Mouse (Mus musculus): Measurements from ENCODE around the gene Slc8a1. TPM values are rescaled to one million over a fixed set of nuclear protein-coding genes. Genes with fewer than 3 reads are reported as not detected.

Slc8a1 gene
- total RNA-seq, 2 experiments from 2014 or later = 1,020 to 1,023 TPM

DNA sequence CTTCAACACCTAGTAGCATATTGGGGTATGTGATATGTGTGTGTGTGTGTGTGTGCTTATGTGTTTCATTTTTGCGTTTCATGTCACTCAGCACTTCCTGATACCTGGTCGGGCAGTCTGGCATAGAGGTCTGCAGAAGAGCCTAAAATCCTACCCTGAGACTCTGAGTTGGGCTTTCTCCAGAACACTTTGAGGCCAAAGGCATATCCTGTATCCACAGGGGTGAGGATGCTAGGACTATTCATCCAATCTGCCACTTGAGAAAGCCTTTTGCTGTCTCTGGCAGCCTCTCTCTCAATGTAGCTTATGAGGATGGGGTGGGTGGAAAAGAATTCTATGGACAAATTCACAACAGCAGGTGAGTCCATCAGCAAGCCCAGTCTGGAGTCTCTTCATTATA is 234.1 kb downstream of the Slc8a1 start:
- DNase-seq = no peak

DNA sequence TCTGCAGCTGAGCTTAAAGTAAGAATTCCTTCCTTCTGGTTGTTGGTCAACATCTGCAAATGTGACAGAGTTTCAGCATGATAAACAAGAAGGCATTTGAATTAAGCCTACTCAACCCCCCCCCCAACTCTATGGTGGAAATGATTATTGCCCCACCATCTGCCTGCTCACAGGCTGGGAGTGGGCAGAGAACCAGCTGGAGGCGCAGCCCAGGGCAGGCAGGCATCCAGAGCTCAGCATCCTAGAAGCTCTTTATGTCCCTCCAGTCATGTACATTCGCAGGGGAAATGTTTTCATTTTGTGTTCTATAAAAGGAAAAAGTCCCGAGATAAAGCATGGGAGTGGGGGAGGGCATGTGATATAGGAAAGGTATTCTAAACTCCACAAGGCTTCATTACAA is 235.4 kb downstream of the Slc8a1 start:
- DNase-seq = no peak

DNA sequence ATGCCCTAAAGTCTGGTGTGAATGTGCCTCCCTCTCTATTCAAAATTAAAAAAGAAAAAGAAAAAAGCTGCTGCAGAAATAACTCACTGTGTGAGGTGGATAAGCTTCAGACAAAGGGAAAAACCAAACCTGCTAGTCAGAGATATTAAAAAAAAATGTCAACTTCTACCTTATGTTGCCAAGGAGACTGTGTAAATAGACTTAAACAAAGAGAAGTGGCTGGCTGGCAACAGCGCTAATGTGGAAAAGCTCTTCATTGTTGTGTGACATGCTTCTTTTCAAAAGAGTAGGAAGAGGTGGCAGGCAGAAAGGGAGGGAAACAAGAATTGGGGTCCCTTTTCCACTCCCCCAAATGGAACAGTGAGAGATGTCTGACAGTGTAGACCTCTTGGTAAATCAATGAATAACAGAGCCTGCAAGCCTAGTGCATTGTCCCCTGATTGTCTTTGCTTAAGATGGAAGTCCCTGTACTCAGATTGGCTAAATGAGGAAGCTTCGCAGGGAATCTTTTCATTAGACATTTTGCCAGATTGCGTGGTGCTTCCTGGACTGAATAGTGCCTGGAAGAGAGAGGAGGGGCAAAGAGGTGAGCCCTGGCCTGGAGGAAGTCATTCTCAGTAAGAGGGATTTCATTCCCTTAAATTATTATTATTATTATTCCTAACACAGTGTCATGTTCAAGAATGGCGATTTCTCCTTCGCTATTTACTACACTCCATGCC is 237.3 kb downstream of the Slc8a1 start:
- DNase-seq = no peak

DNA sequence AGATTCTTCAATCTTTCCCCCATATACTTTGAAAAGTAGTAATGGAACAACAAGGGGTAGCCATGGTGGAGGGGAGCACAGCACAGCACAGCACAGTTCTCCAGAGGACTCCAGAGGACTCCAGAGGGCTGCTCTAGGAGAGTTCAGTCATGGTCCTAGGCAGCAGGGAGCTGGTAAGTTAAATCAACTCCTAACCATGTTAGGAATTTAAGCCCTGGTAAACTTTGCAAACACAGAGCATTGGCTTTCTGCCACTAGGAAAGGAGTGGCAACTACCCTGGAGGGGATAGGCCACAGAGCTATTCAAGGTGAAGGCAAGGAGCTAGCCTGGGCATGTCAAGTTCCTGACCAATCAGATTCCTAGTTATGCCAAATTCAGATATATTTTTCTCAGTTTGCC is 240.3 kb downstream of the Slc8a1 start:
- peak; percentile 37 for DNase-seq

DNA sequence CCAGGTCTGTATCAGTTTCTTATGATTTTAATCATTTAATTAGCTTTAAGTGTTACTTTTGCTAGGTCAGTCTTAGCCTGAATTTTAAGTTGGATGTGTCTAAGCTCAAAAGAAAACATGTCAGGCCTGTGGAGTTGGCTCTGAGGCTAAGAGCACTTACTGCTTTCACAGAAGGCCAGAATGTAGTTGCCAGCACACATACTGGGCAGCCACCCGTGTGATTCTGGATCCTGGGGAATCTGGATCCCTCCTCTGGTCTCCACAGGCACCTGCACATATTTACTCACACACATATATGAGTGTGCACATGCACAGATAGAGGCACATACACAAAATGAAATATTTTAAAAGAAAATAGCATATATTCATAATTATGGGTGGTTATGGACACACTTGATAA is 241.6 kb downstream of the Slc8a1 start:
- DNase-seq = no peak

DNA sequence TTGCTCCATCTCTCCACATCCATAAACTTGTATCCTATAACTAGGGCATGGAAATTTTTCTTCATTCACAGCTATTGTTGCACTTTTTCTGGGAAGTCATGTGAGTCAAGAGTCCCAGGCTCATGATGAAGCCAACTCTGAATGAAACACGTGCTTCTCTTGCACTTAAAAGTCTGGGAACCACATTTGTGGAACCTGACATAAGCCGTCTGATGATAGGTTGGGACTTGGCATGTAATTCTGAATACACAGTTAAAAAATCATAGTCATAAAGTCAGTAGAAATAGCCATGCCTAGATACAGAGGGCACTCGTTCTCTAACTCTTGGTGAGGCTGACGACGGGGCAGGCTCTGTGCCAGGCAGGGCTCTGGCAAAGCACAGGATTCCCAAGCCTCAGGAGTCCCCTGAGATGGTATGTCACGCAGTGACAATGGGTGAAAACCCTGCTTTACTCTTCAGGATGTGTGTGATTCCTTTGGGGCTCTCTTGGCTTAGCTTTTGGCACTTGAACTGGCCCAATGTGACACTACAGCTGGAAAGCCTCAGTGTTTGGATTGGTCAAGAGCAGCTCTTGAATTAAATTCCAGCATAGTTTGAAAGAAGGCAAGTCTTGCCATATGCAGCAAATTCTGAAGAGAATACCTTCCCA is 245.8 kb downstream of the Slc8a1 start:
- peak; percentile 74 for DNase-seq

DNA sequence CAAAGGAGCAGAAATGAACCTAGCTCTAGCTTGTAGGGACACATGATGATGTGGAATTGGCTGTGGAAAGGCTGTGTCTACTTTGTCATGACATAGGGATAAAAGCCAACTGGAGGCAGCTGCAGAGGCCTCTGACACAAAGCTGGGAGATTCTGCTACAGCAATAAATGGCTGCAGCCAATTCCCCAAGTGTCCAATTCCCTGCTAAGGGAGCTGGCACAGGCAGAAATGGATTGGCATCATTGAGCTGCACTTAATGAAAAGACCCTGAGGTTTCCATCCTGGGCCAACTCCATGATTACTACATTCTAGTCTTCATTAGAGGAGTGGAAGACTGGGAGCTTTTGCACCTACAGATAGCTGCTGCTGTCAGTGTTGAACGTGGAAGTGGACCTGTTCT is 251.8 kb downstream of the Slc8a1 start:
- DNase-seq = no peak

DNA sequence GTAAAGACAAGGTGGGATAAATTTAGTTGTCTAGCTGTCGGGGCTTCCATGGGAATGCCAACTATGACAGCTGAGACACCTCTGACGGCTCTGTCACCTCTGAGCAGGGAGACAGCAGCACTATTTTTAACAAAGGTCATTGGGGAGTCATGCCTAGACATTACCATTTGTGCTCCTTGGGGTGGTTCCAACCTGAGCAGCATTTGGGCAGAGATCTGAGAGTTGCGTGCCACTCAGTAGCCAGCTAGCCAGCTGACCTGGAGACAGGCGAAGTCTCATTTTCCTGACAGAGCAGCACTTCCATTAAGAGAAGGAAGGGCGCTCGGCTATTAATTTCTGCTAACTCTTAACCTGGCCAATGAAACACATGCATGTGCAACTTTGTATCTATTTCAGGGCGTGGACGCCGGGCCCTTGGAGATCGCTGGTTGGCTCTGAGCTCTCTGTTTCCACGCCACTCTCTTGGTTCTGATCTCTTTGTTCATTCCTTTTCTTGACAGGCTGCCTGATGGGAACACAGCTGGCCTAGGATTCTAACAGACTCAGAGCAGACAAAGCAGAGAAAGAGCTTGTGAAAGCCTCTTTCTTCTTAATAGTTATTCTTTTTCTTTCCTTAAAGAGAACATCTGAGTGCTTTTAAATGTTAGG is 256.2 kb downstream of the Slc8a1 start:
- peak; percentile 67 for DNase-seq

DNA sequence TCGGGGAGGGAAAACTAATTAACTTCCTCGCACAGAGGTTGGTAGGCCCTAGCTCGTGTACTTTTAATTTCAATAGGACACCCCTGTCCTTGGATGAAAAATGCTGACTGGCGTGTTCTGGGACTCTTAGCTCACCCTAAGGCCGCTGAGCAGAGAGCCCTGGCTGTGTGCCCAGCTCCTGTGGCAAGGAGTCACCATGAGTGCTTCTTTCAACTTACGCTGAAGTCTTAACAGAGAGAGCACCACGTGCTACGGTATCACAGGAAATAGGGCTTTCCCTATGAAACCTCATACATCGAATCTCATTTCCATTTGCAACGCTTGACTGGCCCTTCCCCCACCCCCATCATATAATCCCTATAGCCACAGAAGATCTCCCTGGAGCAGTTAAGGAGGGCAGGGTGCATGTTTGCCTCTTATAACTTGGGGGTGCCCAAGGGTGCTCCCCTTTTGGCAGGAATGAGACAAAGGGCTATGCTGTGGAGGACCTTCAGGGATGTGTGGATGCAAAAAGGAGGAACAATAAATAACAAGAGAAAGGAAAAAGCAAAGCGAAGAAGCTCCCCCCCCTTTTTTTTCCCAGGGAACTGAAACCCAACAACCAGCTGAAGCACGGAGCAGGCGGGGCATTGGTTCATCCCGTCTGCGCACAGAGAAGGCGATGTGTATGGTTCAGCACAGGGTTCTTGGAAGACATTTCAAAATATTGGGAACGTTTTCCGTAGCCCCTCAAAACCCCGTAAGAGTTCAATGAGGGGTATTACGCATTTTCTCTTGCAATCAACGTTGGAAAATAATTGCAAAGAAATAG is 257.6 kb downstream of the Slc8a1 start:
- peak; percentile 87 for DNase-seq

DNA sequence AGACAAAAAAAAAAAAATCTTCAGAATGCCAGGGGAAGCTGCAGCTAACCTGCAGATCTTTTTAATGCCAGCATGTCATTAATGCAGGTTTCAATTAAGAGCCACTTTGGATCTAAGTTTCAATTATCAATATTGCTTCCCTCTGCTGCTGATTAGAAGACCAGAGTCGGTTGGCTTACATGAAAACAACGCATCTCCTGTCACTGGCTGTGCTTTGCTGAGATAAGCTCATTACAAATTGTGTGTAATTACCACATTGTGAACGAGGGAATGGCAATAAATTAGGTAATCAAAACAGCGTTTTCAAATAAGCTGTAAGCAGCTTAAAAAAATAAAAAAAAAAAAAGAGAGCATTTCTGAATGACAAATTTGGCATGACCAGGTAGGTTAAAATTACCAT is 258.4 kb downstream of the Slc8a1 start:
- no peak for DNase-seq

DNA sequence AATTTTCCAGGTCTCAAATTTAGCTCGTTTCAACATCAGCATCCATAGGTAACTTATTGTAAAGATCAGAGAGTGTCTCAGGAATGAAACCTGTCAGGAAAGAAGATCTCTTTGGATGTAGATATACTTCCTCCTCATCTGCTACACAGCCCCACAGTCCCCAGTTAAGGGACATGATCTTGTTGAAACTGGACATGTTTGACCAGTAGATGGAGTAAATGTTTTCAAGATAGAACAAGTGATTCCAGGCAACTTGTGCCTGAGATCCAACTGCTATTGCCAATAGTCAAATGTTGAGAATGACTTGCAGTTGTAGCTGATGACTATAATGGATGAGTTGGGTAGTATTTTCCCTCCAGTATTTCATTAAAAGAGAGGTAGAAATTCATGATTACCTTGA is 260.8 kb downstream of the Slc8a1 start:
- DNase-seq = no peak

DNA sequence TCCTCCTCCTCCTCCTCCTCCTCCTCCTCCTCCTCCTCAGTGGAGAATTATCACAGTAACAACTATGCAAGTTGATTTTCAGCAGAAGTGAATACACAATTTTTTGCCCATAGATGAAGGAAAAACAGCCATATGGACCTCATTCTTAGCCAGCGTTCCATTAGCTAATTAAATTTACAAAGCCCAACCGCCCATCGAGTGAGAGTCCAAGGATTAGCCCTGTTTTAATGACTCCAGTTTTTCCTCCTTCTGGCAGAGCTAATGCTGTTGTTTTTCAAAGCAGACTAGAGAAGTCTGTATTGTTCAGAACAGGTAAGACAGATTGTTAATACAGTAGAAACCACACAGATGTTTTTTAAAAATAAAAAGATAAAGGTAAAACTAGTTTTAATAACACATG is 264.8 kb downstream of the Slc8a1 start:
- no peak for DNase-seq

DNA sequence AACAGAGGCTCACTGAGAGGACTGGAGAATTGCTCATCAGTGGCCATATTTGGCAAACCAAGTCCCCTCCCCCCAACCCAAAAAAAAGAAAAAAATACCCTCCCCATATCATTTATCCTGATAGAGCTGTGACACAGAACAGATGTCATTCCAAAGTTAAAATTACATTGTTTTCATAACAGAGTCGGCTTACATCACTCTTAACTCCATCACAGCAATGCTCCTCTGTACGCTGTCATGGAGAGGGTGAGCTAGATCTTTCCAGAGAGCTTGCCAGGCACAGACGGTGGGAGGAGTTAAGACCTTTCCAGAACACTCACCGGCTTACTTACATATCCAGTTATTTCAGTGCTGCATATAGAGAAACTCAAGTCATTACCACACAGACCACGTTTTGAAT is 269.2 kb downstream of the Slc8a1 start:
- DNase-seq = peak; percentile 79

DNA sequence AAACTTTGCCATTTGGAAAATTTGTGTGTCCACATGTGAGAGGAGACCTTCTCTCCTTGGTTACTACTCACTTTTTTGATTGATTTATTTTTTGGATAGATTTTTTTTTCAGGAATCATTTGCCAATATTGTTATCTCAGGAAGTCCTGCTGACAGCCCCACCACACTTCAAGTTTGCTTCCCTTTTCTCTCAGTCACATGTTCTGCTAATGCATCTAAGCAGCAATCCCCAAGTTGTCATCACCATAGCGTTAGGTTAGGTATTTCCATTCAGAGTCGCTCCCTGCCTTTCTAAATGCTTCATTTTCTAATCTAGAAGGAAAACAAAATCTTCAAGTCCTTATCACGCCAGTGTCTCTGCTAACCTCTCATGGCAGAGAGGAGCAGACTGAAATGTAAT is 278.8 kb downstream of the Slc8a1 start:
- no peak for DNase-seq

DNA sequence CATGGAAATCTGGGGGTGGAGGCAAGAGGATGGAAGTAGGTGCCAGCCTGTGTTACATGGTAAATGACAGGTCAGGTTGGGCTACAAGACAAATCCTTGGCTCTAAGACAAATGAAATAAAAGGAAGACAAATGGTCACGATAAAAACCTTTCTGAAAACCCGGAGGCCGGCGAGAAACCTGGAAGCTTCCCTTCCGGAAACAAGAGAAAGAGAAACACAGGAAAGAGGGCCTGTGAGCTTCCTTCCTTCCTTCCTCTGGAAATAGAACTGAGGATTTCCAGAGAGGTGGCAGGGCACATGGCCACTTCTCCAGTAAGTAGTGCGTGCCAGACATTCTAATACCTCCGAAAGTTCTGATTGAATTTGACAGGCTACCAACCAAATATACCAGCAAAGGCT is 282.2 kb downstream of the Slc8a1 start:
- DNase-seq = no peak

DNA sequence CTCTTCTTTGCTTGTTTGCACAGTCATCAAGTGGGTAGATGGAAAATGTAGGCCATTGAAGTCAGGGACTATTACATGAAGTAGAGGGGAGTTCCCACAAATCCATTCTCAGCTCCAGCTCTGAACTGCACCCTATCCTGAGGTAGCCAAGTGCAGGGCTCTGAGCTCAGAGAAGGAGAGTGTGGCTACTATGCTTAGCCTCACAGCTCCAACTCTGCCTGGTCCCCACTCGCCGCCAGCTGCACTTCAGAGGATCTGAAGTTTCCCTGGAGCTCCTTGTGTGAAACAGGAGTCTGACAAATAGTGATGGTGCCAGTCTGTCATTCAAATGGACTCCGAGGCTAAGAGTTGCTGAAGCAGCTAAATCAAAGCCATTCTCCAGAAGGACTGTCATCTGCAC is 282.9 kb downstream of the Slc8a1 start:
- no peak for DNase-seq

DNA sequence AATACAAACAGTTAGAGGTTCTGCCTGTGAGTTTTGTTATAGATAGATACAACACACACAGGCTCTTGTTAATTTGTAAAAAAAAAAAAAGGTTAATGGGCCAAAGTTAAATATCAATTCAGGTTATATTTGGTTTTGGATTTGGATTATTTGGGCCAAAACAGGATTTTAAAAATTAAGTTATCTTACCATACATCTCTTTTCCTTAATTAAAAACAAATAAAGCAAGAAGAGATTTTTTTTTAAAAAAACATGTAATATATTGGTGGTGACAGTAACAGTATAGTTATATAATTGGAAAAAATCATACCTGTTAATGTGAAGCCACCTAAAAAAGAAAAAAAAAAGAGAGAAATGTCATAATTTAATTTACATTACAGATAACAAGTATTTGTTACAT is 296.7 kb downstream of the Slc8a1 start, which contains the start of gene Gm11096:
Gene Gm11096, plus strand, starts transcription at position 301 of the 400 bp plus-strand sequence.
- no peak for DNase-seq

DNA sequence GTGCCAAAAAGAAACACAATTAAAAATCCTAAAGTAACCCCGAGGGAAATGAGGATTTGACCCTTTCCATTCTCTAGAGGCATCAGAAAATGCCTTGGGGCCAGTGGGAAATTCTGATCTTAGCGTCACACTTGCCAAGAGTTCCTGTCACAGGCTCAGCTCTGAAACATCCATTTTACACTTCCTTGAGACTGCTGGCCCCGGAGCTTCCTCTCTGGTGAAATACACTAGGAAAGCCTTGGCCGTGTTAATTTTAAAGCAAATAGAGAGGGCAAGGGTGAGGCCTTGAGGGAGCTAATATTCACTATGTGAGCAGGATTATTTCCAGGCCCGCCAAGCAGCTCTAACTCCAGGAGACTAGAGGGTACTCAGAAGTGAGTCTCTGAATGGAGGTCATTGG is 305.0 kb downstream of the Slc8a1 start:
- DNase-seq = peak; percentile 32

DNA sequence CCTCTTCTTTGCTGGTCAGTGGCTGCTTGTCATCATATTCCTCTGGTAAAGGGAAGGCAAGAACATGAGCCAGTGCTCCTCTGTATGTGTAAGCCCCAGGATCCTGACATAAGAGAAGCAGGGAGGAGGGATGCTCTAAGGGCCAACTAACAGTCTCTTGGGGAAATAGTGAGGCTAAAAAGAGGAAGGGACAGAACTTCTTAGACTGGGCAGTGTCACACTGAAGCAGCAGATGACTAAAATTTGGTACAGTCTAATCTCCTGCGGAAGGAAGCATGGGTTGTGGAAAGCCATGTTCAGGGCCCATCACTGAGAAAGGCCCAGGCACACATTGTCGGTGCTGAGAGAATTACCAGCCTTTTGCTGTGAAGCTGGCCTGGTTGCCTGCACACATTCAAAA is 305.4 kb downstream of the Slc8a1 start:
- DNase-seq = peak; percentile 9

DNA sequence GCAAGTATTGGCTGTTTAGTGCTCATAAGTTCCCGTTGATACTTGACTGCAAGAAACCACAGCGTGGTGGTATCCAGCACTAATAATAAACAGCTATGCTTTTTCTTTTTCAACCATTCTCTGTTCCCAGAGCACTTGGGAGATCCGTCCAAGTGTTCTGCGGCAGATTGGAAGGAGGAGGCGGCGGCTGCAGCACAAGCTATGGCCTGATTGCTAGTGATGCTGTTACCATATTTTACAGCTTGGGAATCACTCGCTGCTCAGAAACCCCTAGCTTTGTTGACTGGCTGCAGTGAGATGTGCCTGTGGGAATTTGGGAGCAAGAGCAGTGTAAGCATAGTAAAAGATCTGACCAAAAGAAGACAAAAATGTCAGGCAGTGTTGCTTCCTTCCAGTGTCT is 310.9 kb downstream of the Slc8a1 start:
- DNase-seq = no peak

DNA sequence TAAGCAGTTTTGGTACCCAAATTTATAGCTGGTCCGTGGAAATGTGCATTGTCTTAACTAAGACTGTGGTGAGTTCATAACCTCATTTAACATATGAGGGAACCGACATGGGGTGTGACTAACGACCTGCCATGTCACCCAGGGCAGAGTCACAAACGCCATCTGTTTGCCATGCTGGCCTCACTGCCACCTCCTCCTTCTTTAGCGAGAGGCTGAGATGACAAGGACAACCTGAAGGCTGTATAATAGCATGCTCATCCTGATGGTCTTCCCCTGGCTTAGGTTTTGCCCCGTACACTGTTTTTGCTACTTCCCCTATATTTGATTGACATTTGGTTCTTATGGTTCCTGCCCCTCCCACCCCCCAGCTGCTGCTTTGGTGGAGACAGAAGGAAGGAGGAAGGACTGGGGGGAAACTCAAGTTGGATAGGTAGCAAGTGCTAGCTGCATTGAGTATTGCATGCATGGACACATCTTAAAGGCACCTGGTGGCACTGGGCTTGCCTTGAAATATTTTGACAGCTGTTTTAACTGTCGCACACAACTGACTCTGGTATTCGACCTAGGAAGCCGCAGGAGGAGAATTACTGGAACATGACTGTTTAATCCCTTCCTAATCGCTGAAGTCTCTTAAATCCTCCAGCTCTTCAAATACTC is 313.8 kb downstream of the Slc8a1 start:
- DNase-seq = no peak

DNA sequence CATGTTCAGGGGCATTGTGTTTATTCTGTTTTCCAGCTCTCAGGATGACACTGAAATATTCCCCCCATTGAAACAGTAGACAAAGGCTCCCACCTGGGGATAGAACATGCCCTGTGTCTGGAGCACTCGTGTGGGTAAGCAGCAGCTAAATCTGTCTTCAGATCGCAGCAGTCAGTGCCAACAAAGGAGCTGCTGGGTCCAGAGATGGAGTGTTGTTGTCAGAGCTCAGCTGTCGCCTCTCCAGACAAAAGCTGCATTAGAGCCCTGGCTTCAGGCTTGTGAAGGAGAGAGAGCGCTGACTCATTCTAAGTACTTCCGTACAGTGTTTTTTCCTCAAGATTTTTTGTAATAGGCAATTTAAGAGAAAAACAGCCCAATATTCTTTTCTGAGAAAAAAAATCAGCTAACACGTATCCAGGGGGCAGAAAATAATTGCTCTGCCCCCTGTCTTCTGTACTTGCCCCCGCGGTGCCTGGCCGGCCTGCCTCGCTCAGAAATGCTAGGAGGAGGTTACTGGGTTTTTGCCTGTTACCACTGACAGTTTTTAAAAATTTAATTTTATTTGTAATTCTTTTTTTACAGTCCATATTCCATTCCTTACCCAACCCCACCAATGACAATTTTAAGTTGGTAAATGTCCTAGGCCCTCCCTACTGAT is 318.2 kb downstream of the Slc8a1 start:
- DNase-seq = no peak
